ENCODE assay signal across 8 mouse cellular contexts in genomic region chr16:91582307-91582706, GRCm38 (mm10). TPM values are rescaled to one million over a fixed set of nuclear protein-coding genes. Genes with fewer than 3 reads are reported as not detected.
DNase-seq lines count a peak whose midpoint lies in the region; ATAC-seq lines count a peak whose summit lies in the region.

No protein-coding gene starts in this region.

- no peaks in the 10 kb centered on the region for H3K4me1 ChIP-seq in forebrain, embryonic 10.5 days
- no peaks in the 10 kb centered on the region for H3K4me1 ChIP-seq in forebrain, embryonic 12.5 days

- no peaks in the 10 kb centered on the region for H3K27me3 ChIP-seq in forebrain, embryonic 10.5 days (ENCODE audit: poor library complexity, severe bottlenecking)
- H3K27me3 ChIP-seq in forebrain, embryonic 12.5 days, result no peaks in the 10 kb centered on the region

- H3K9ac ChIP-seq in forebrain, embryonic 12.5 days, result no peak overlapping the region

- no peak overlapping the region for H3K4me2 ChIP-seq in forebrain, embryonic 12.5 days

- WGBS in forebrain, embryonic 10.5 days, result 75% methylated on average over 2 of the region's 2 CpGs
- WGBS in forebrain, embryonic 12.5 days, result 80% methylated on average over 2 of the region's 2 CpGs

- no peaks in the 10 kb centered on the region for H3K9me3 ChIP-seq in forebrain, embryonic 10.5 days
- no peaks in the 10 kb centered on the region for H3K9me3 ChIP-seq in forebrain, embryonic 12.5 days

- peaks cover 35% of the 10 kb centered on the region for H3K36me3 ChIP-seq in forebrain, embryonic 10.5 days (replicated peaks)
- peaks cover 29% of the 10 kb centered on the region for H3K36me3 ChIP-seq in forebrain, embryonic 12.5 days (replicated peaks)

- intact Hi-C loops in heart, postnatal 25 days (cut with DNase I), result loop anchor here (5.0 kb wide), 1 partner anchor 70 kb away; no protein-coding TSS in a partner anchor

- DNase-seq in forebrain, embryonic 10.5 days (ENCODE audit: extremely low spot score, low spot score), result peak; percentile 30
- peak; percentile 59 for DNase-seq in lung, postnatal 10 days
- no peak for DNase-seq in lung, adult 18-20 months
- peak; percentile 62 for DNase-seq in c-Kit-positive CD71-positive TER-119-positive erythroid progenitor cells, embryonic 14.5 days (ENCODE audit: low spot score)
- DNase-seq in gastrocnemius, adult 8-10 months (ENCODE audit: low spot score in 2 of 2), result no peak
- DNase-seq in heart, postnatal 25 days (ENCODE audit: low spot score), result no peak

- ATAC-seq in forebrain, embryonic 12.5 days (ENCODE audit: low FRiP score), result no peak
- peak; percentile 72 for ATAC-seq in megakaryocyte progenitor cell, adult 5-6 weeks (replicated peaks; ENCODE audit: poor library complexity)

- no peak overlapping the region for H3K27ac ChIP-seq in forebrain, embryonic 10.5 days
- H3K27ac ChIP-seq in forebrain, embryonic 12.5 days, result no peak overlapping the region

- no peak overlapping the region for H3K4me3 ChIP-seq in forebrain, embryonic 10.5 days
- no peak overlapping the region for H3K4me3 ChIP-seq in forebrain, embryonic 12.5 days (replicated peaks)

RNA-seq across cellular contexts. Expression of gene Tmem50b, which starts 15.3 kb away (rescaled TPM):
- polyA plus RNA-seq in forebrain, embryonic 10.5 days (2016; fragmentation: Nextera tagmentation; extraction: Ambion mirVana), result 32.7 and 33.8 TPM in 2 replicates
- 38.7 and 41.2 TPM in 2 replicates for polyA plus RNA-seq in forebrain, embryonic 12.5 days (2016; fragmentation: Nextera tagmentation; extraction: Ambion mirVana)
- total RNA-seq in megakaryocyte progenitor cell, adult 5-6 weeks (2015), result 51.9 and 59.3 TPM in 2 replicates
- total RNA-seq in megakaryocyte progenitor cell, adult 5-6 weeks (2017), result 42.9 and 44.3 TPM in 2 replicates
- total RNA-seq in gastrocnemius, adult 8-10 months (2022), result 10 to 100 TPM; 12.0 to 14.8 (median 13.2) TPM
- total RNA-seq in heart, postnatal 25 days (2021), result 10 to 100 TPM; 65.5 to 74.3 TPM

RNA-seq across cellular contexts. Expression of gene Ifngr2, which starts 35.4 kb away (rescaled TPM):
- polyA plus RNA-seq in forebrain, embryonic 10.5 days (2016; fragmentation: Nextera tagmentation; extraction: Ambion mirVana), result 27.2 and 28.0 TPM in 2 replicates
- 27.9 and 31.9 TPM in 2 replicates for polyA plus RNA-seq in forebrain, embryonic 12.5 days (2016; fragmentation: Nextera tagmentation; extraction: Ambion mirVana)
- 17.4 and 20.3 TPM in 2 replicates for total RNA-seq in megakaryocyte progenitor cell, adult 5-6 weeks (2015)
- 14.1 and 16.0 TPM in 2 replicates for total RNA-seq in megakaryocyte progenitor cell, adult 5-6 weeks (2017)
- total RNA-seq in gastrocnemius, adult 8-10 months (2022), result 10 to 100 TPM; 44.2 to 57.1 (median 54.9) TPM
- 100 to 1,000 TPM; 153 to 157 TPM for total RNA-seq in heart, postnatal 25 days (2021)

RNA-seq across cellular contexts. Expression of gene Dnajc28, which starts 36.5 kb away (rescaled TPM):
- 2.9 and 4.0 TPM in 2 replicates for polyA plus RNA-seq in forebrain, embryonic 10.5 days (2016; fragmentation: Nextera tagmentation; extraction: Ambion mirVana)
- 5.3 and 5.4 TPM in 2 replicates for polyA plus RNA-seq in forebrain, embryonic 12.5 days (2016; fragmentation: Nextera tagmentation; extraction: Ambion mirVana)
- 2.3 and 3.9 TPM in 2 replicates for total RNA-seq in megakaryocyte progenitor cell, adult 5-6 weeks (2015)
- 4.1 and 5.7 TPM in 2 replicates for total RNA-seq in megakaryocyte progenitor cell, adult 5-6 weeks (2017)
- 10 to 100 TPM; 17.2 to 20.8 (median 19.4) TPM for total RNA-seq in gastrocnemius, adult 8-10 months (2022)
- 10 to 100 TPM; 24.4 to 25.9 TPM for total RNA-seq in heart, postnatal 25 days (2021)

Comparison
In these comparisons a context has a peak if more than half of its experiments do, and no peak if none do; other contexts are left out.
1. DNase-seq: peak in forebrain, embryonic 10.5 days (single experiment), lung, postnatal 10 days (single experiment) and c-Kit-positive CD71-positive TER-119-positive erythroid progenitor cells, embryonic 14.5 days (single experiment); none in lung, adult 18-20 months (0 of 2), gastrocnemius, adult 8-10 months (0 of 2) and heart, postnatal 25 days (single experiment).